Mouse (Mus musculus) erythroid progenitor cell, adult 5-6 weeks (primary cell): ENCODE results near the gene Lix1l. TPM values are rescaled to one million over a fixed set of nuclear protein-coding genes. Genes with fewer than 3 reads are reported as not detected.

Experiments used
- ATAC-seq: replicated peaks from 2 replicates; pipeline ENCODE4 v1.8.0; 2016; ENCODE audit warnings: moderate number of reproducible peaks, mild to moderate bottlenecking, moderate TSS enrichment, inconsistent platforms; ENCODE audit not compliant: poor library complexity, low FRiP score, severe bottlenecking
- total RNA-seq, 2 experiments: library from RNA; stranded (forward) in 1 of 2; stranded (reverse) in 1 of 2; fragments of 150-400 nt in 1 of 2; fragments of 186-747, 209-891 nt in 1 of 2; gene quantifications; 2 replicates each; pipeline versions ENCODE4 v1.2.3 to v1.2.4; 2015 to 2017; ENCODE audit warnings: low replicate concordance in 2 of 2

Gene Lix1l
- total RNA-seq, 2 experiments from 2014 or later, result not detected

GRCm38 (mm10) chr3:96563911-96564632, 36.9 kb upstream of the Lix1l start:
- no peak for ATAC-seq

- no peak for ATAC-seq
Measured at GRCm38 (mm10) chr3:96564633-96565032, 36.3 kb upstream of the Lix1l start.

GRCm38 (mm10) chr3:96565105-96565504, 35.8 kb upstream of the Lix1l start:
- no peak for ATAC-seq

- ATAC-seq, result no peak
Measured at GRCm38 (mm10) chr3:96566661-96567450, 34.1 kb upstream of the Lix1l start.

GRCm38 (mm10) chr3:96568605-96569004, 32.3 kb upstream of the Lix1l start:
- no peak for ATAC-seq

GRCm38 (mm10) chr3:96569506-96569905, 31.4 kb upstream of the Lix1l start:
- no peak for ATAC-seq

GRCm38 (mm10) chr3:96569966-96570605, 30.9 kb upstream of the Lix1l start:
- no peak for ATAC-seq

- no peak for ATAC-seq
Measured at GRCm38 (mm10) chr3:96570643-96571042, 30.3 kb upstream of the Lix1l start.

- ATAC-seq, result no peak
Measured at GRCm38 (mm10) chr3:96571336-96571735, 29.6 kb upstream of the Lix1l start.

- ATAC-seq, result no peak
Measured at GRCm38 (mm10) chr3:96571896-96572698, 28.9 kb upstream of the Lix1l start.

GRCm38 (mm10) chr3:96573611-96574511, 27.1 kb upstream of the Lix1l start:
- no peak for ATAC-seq

GRCm38 (mm10) chr3:96575272-96575984, 25.5 kb upstream of the Lix1l start:
- no peak for ATAC-seq

- ATAC-seq, result peak; percentile 27; the same call in 1 of the 2 replicates
Measured at GRCm38 (mm10) chr3:96576005-96576658, 24.8 kb upstream of the Lix1l start.

GRCm38 (mm10) chr3:96576690-96577541, 24.0 kb upstream of the Lix1l start, which contains the start of gene Gm16253:
Gene Gm16253, plus strand, starts transcription at chr3:96576984.
- peak; percentile 93 for ATAC-seq

GRCm38 (mm10) chr3:96577566-96577965, 23.4 kb upstream of the Lix1l start:
- ATAC-seq, result no peak

GRCm38 (mm10) chr3:96578561-96579238, 22.2 kb upstream of the Lix1l start:
- no peak for ATAC-seq
